Mouse (Mus musculus) neural tube, embryonic 12.5 days (tissue): ENCODE data around the gene Aldh18a1. TPM values are rescaled to one million over a fixed set of nuclear protein-coding genes. Genes with fewer than 3 reads are reported as not detected.

Experiments
- polyA plus RNA-seq: library from polyadenylated mRNA; unstranded; fragments of >200 nt; fragmentation: Nextera tagmentation; extraction: Ambion mirVana; gene quantifications from 2 replicates; pipeline ENCODE4 v1.2.1, GENCODE M21; 2016

The Aldh18a1 gene
- polyA plus RNA-seq, 1 experiment from 2014 or later, result 76.2 TPM

Other genes with a start within 250 kb of the Aldh18a1 start
- gene Sorbs1, start 74.7 kb downstream of the Aldh18a1 start, polyA plus RNA-seq, result 95.6 and 107 TPM in 2 replicates
- 11.1 and 11.7 TPM in 2 replicates for gene Tctn3, start 23.8 kb upstream of the Aldh18a1 start, polyA plus RNA-seq
- gene Entpd1, start 23.9 kb upstream of the Aldh18a1 start, polyA plus RNA-seq, result 8.7 and 10.4 TPM in 2 replicates
- gene Cc2d2b, start 160.3 kb upstream of the Aldh18a1 start, polyA plus RNA-seq, result 0.08 and 0.32 TPM in 2 replicates
- 28.2 and 35.1 TPM in 2 replicates for gene Ccnj, start 242.8 kb upstream of the Aldh18a1 start, polyA plus RNA-seq